Mouse (Mus musculus): ENCODE results near the gene Kyat3. TPM values are rescaled to one million over a fixed set of nuclear protein-coding genes. Genes with fewer than 3 reads are reported as not detected.

Kyat3 gene
- polyA plus RNA-seq, 1 experiment from 2014 or later = 5.5 TPM

DNA sequence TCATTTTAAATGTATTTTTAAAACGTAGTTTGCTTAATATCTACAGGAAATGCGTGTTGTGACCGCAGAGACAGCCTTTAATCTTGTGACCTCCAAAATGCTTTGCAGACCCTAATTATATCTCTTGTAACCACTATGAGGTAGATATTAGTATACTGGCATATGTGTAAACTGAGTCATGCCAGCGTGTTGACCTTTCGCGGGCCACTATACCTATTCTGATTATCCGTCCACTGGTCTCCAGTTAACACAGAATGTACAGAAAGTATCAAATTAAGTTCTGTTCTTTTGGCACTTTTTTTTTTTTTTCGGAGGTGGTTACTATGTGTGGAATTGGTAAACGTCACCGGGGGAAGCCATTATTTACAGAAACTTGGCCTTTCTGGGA lies 64.9 kb downstream of the Kyat3 start:
- Histone ChIP-seq H3K27me3 (ENCODE audit: control insufficient read depth, insufficient read depth, low read length) (no peaks in the 10 kb centered on the region), H3K27ac (no peak overlapping the region), H3K4me3 (replicated peaks; ENCODE audit: low read length) (peak overlapping the region; percentile 72), H3K36me3 (replicated peaks; ENCODE audit: control insufficient read depth, insufficient read depth) (no peaks in the 10 kb centered on the region), H3K4me2 (replicated peaks) (peak overlapping the region; percentile 84), H3K4me1 (replicated peaks; ENCODE audit: control insufficient read depth, insufficient read depth, low read length) (peaks cover 15% of the 10 kb centered on the region), H3K9ac (peak overlapping the region; percentile 88), H3K9me3 (ENCODE audit: control insufficient read depth, low read length) (no peaks in the 10 kb centered on the region)
- WGBS = 30% methylated on average over 10 of the region's 10 CpGs
- ATAC-seq (ENCODE audit: low FRiP score) (no peak), DNase-seq (ENCODE audit: low spot score) (no peak)

DNA sequence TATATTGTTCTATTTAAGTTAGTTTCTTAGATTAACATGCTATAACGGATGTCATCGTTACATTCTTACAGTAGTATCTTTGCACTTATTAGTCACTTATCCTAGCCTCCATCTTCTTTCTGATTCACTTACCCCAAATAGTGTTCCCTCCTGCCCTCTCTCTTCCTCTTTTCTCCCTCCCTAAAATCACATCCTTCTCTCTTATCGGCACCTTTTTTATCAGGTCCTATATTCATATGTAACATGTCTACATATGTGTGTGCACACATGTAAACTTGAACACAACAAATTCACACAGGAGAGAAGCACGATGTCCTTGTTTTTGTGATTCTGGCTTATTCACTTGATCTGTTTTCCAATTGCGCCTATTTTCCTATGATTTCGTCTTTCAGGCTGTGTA lies 67.6 kb downstream of the Kyat3 start:
- peaks cover 8% of the 10 kb centered on the region for H3K36me3 ChIP-seq (replicated peaks; ENCODE audit: control insufficient read depth, insufficient read depth)
- H3K4me1 ChIP-seq (replicated peaks; ENCODE audit: control insufficient read depth, insufficient read depth, low read length) = peaks cover 15% of the 10 kb centered on the region
- WGBS = 97% methylated on average over 6 of the region's 6 CpGs
- ATAC-seq (ENCODE audit: low FRiP score) = no peak
- no peaks in the 10 kb centered on the region for H3K27me3 ChIP-seq (ENCODE audit: control insufficient read depth, insufficient read depth, low read length)
- no peak overlapping the region for H3K4me3 ChIP-seq (replicated peaks; ENCODE audit: low read length)
- no peak overlapping the region for H3K9ac ChIP-seq
- DNase-seq (ENCODE audit: low spot score) = no peak
- no peak overlapping the region for H3K4me2 ChIP-seq (replicated peaks)
- H3K9me3 ChIP-seq (ENCODE audit: control insufficient read depth, low read length) = no peaks in the 10 kb centered on the region
- H3K27ac ChIP-seq = no peak overlapping the region

DNA sequence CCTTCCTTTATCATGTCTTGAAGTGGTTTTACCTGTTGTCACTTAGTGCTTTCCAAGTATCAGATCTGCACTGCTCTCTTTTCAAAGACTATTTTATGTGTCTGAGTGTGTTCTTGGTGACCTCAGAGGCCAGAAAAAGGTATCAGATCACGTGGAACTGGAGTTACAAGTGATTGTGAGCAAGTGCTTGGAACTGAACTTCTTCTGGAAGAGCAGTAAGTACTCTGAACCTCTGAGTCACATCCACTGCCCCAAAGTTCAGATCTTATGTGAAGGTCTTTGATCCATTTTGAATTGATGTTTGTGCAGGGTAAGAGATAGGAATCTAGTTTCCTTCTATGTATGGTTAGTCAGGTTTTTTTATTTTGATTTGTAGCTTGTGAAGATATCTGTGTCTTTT lies 69.7 kb downstream of the Kyat3 start:
- H3K4me1 ChIP-seq (replicated peaks; ENCODE audit: control insufficient read depth, insufficient read depth, low read length) = peaks cover 15% of the 10 kb centered on the region
- H3K27me3 ChIP-seq (ENCODE audit: control insufficient read depth, insufficient read depth, low read length) = no peaks in the 10 kb centered on the region
- H3K36me3 ChIP-seq (replicated peaks; ENCODE audit: control insufficient read depth, insufficient read depth) = peaks cover 18% of the 10 kb centered on the region
- no peak overlapping the region for H3K4me3 ChIP-seq (replicated peaks; ENCODE audit: low read length)
- no peak for ATAC-seq (ENCODE audit: low FRiP score)
- no peak for DNase-seq (ENCODE audit: low spot score)
- no peaks in the 10 kb centered on the region for H3K9me3 ChIP-seq (ENCODE audit: control insufficient read depth, low read length)
- no peak overlapping the region for H3K27ac ChIP-seq
- H3K4me2 ChIP-seq (replicated peaks) = no peak overlapping the region
- 78% methylated on average over 1 of the region's 1 CpGs for WGBS
- no peak overlapping the region for H3K9ac ChIP-seq

- H3K4me1 ChIP-seq (replicated peaks; ENCODE audit: control insufficient read depth, insufficient read depth, low read length) = no peaks in the 10 kb centered on the region
- no peak overlapping the region for H3K9ac ChIP-seq
- ATAC-seq (ENCODE audit: low FRiP score) = no peak
- peaks cover 34% of the 10 kb centered on the region for H3K36me3 ChIP-seq (replicated peaks; ENCODE audit: control insufficient read depth, insufficient read depth)
- WGBS = 89% methylated on average over 4 of the region's 4 CpGs
- DNase-seq (ENCODE audit: low spot score) = no peak
- no peaks in the 10 kb centered on the region for H3K9me3 ChIP-seq (ENCODE audit: control insufficient read depth, low read length)
- H3K27me3 ChIP-seq (ENCODE audit: control insufficient read depth, insufficient read depth, low read length) = no peaks in the 10 kb centered on the region
- H3K4me2 ChIP-seq (replicated peaks) = no peak overlapping the region
- no peak overlapping the region for H3K4me3 ChIP-seq (replicated peaks; ENCODE audit: low read length)
- no peak overlapping the region for H3K27ac ChIP-seq
Measured at GRCm38 (mm10) chr3:142773538-142774191, 72.8 kb downstream of the Kyat3 start.

- no peak for ATAC-seq (ENCODE audit: low FRiP score)
- DNase-seq (ENCODE audit: low spot score) = no peak
- H3K4me1 ChIP-seq (replicated peaks; ENCODE audit: control insufficient read depth, insufficient read depth, low read length) = no peaks in the 10 kb centered on the region
- 87% methylated on average over 3 of the region's 3 CpGs for WGBS
- H3K9ac ChIP-seq = no peak overlapping the region
- no peak overlapping the region for H3K27ac ChIP-seq
- no peak overlapping the region for H3K4me3 ChIP-seq (replicated peaks; ENCODE audit: low read length)
- peaks cover 61% of the 10 kb centered on the region for H3K36me3 ChIP-seq (replicated peaks; ENCODE audit: control insufficient read depth, insufficient read depth)
- no peaks in the 10 kb centered on the region for H3K27me3 ChIP-seq (ENCODE audit: control insufficient read depth, insufficient read depth, low read length)
- H3K4me2 ChIP-seq (replicated peaks) = no peak overlapping the region
- no peaks in the 10 kb centered on the region for H3K9me3 ChIP-seq (ENCODE audit: control insufficient read depth, low read length)
Measured at GRCm38 (mm10) chr3:142777227-142777626, 76.4 kb downstream of the Kyat3 start.

- Histone ChIP-seq H3K9me3 (ENCODE audit: control insufficient read depth, low read length) (no peaks in the 10 kb centered on the region), H3K27me3 (ENCODE audit: control insufficient read depth, insufficient read depth, low read length) (no peaks in the 10 kb centered on the region), H3K36me3 (replicated peaks; ENCODE audit: control insufficient read depth, insufficient read depth) (peaks cover 65% of the 10 kb centered on the region), H3K4me2 (replicated peaks) (no peak overlapping the region), H3K4me3 (replicated peaks; ENCODE audit: low read length) (no peak overlapping the region), H3K4me1 (replicated peaks; ENCODE audit: control insufficient read depth, insufficient read depth, low read length) (no peaks in the 10 kb centered on the region), H3K9ac (no peak overlapping the region), H3K27ac (no peak overlapping the region)
- WGBS = 56% methylated on average over 2 of the region's 2 CpGs
- ATAC-seq (ENCODE audit: low FRiP score) (no peak), DNase-seq (ENCODE audit: low spot score) (no peak)
Measured at GRCm38 (mm10) chr3:142786423-142787072, 85.7 kb downstream of the Kyat3 start.

DNA sequence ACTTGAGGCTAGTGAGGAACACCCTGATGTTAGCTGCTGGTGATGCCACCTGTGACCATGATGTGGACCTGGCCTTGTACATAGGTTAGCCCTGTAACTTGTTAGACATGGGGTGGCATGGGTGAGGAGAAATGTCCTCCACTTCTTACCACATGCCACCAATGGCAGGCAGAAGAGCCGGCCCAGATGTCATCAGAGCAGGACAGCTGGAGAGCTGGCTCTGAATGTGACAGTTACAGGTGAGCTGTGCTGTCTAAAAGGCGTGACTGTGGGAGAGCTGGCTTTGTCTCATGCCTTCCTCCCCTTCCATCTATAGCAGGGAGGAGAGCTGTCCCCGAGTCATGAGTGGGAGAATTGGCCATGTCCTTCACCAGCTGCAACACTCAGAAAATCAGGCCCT lies 94.7 kb downstream of the Kyat3 start:
- peaks cover 78% of the 10 kb centered on the region for H3K36me3 ChIP-seq (replicated peaks; ENCODE audit: control insufficient read depth, insufficient read depth)
- no peaks in the 10 kb centered on the region for H3K4me1 ChIP-seq (replicated peaks; ENCODE audit: control insufficient read depth, insufficient read depth, low read length)
- no peaks in the 10 kb centered on the region for H3K27me3 ChIP-seq (ENCODE audit: control insufficient read depth, insufficient read depth, low read length)
- no peak overlapping the region for H3K4me2 ChIP-seq (replicated peaks)
- no peak overlapping the region for H3K27ac ChIP-seq
- DNase-seq (ENCODE audit: low spot score) (no peak), ATAC-seq (ENCODE audit: low FRiP score) (no peak)
- no peaks in the 10 kb centered on the region for H3K9me3 ChIP-seq (ENCODE audit: control insufficient read depth, low read length)
- WGBS = 93% methylated on average over 3 of the region's 3 CpGs
- no peak overlapping the region for H3K4me3 ChIP-seq (replicated peaks; ENCODE audit: low read length)
- H3K9ac ChIP-seq = no peak overlapping the region

Other genes with a start within 250 kb of the Kyat3 start
- 0.23 and 0.25 TPM in 2 replicates for gene Gbp5, start 207.1 kb upstream of the Kyat3 start, polyA plus RNA-seq (2014; fragmentation: Nextera tagmentation; extraction: Ambion mirVana)
- gene Gbp7, start 170.7 kb upstream of the Kyat3 start, polyA plus RNA-seq (2014; fragmentation: Nextera tagmentation; extraction: Ambion mirVana) = 2.5 and 2.8 TPM in 2 replicates
- 0.65 and 1.7 TPM in 2 replicates for gene Gbp3, start 141.0 kb upstream of the Kyat3 start, polyA plus RNA-seq (2014; fragmentation: Nextera tagmentation; extraction: Ambion mirVana)
- gene Gbp2b, start 106.2 kb upstream of the Kyat3 start, polyA plus RNA-seq (2014; fragmentation: Nextera tagmentation; extraction: Ambion mirVana) = not detected in 2 replicates
- 0.32 and 0.89 TPM in 2 replicates for gene Gbp2, start 80.4 kb upstream of the Kyat3 start, polyA plus RNA-seq (2014; fragmentation: Nextera tagmentation; extraction: Ambion mirVana)
- gene Gtf2b, start 64.0 kb downstream of the Kyat3 start, polyA plus RNA-seq (2014; fragmentation: Nextera tagmentation; extraction: Ambion mirVana) = 72.1 and 76.5 TPM in 2 replicates
- 22.0 and 24.5 TPM in 2 replicates for gene Pkn2, start 181.0 kb downstream of the Kyat3 start, polyA plus RNA-seq (2014; fragmentation: Nextera tagmentation; extraction: Ambion mirVana)

All from hindbrain, embryonic 14.5 days (tissue).